Mouse (Mus musculus): ENCODE results near the gene Ttll3. TPM values are rescaled to one million over a fixed set of nuclear protein-coding genes. Genes with fewer than 3 reads are reported as not detected.

The Ttll3 gene
- polyA plus RNA-seq, 1 experiment from 2014 or later: 4.2 TPM

DNA sequence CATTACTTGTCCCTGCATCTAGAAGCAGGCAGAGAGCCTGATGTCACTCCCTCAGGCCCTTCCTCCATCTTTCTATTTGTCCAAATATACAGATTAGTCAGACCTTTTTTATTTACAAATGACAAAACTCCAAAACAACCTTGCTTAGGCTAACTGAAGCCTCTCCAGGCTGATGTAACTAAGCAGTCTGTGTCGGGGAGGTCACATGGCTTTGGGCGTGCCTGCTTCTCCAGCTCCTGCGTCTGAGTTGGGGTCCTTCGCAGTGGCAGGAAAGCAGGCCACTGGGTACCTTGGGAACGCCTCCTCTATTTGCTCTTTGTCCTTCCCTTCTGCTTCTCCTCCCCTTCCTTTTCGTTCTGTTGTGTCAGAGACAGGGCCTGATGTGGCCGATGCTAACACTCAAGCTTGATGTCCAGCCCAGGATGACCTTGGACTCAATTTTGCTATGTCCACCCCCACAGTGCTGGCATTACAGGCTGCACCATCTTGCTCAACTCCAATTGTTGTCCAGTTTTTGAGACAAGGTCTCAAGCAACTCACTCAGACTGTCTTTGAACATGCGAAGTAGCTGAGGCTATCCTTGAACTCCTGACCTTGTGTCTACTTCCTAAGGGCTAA lies 24.4 kb upstream of the Ttll3 start:
- 77% methylated on average over 8 of the region's 8 CpGs for WGBS
- DNase-seq (ENCODE audit: extremely low spot score, low spot score): no peak
- H3K4me1 ChIP-seq: no peaks in the 10 kb centered on the region

GRCm38 (mm10) chr6:113366639-113367038 lies 22.4 kb upstream of the Ttll3 start:
- Histone ChIP-seq H3K36me3 (replicated peaks) (peaks cover 52% of the 10 kb centered on the region), H3K27me3 (ENCODE audit: poor library complexity, severe bottlenecking) (no peaks in the 10 kb centered on the region), H3K9me3 (no peaks in the 10 kb centered on the region), H3K4me3 (no peak overlapping the region), H3K27ac (no peak overlapping the region), H3K4me1 (no peaks in the 10 kb centered on the region)
- WGBS: 86% methylated on average over 6 of the region's 6 CpGs
- DNase-seq (ENCODE audit: extremely low spot score, low spot score): no peak

More for the DNA sequence above, 24.4 kb upstream of the Ttll3 start:
- Histone ChIP-seq H3K27me3 (ENCODE audit: poor library complexity, severe bottlenecking) (no peaks in the 10 kb centered on the region), H3K36me3 (replicated peaks) (peaks cover 31% of the 10 kb centered on the region), H3K27ac (no peak overlapping the region), H3K9me3 (no peaks in the 10 kb centered on the region), H3K4me3 (no peak overlapping the region)

- H3K27ac ChIP-seq: no peak overlapping the region
- no peak for DNase-seq (ENCODE audit: extremely low spot score, low spot score)
- no peaks in the 10 kb centered on the region for H3K9me3 ChIP-seq
- no peaks in the 10 kb centered on the region for H3K4me1 ChIP-seq
- no peaks in the 10 kb centered on the region for H3K27me3 ChIP-seq (ENCODE audit: poor library complexity, severe bottlenecking)
- 100% methylated on average over 1 of the region's 1 CpGs for WGBS
- no peak overlapping the region for H3K4me3 ChIP-seq
- H3K36me3 ChIP-seq (replicated peaks): peaks cover 61% of the 10 kb centered on the region
Measured at GRCm38 (mm10) chr6:113367574-113367973, 21.5 kb upstream of the Ttll3 start.

DNA sequence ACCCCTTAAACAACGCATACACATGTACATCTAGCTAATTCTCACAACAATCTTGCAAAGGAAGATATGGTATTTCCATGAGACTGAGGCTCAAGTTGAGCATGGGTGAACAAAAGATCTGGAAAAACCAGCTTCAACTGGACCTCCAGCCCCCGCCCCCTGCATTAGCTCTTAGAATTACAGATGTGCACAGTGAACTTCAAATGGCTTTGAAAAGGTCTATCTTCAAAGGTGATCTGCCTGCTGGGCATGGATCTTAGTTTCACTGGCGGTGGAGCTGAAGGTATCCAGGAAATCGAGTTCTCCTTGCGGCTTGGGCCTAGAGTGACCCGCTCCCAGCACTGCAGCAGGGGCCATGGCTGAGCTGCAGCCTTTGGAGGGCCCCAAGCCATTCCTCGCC lies 20.9 kb upstream of the Ttll3 start:
- DNase-seq (ENCODE audit: extremely low spot score, low spot score): no peak
- no peak overlapping the region for H3K4me3 ChIP-seq
- no peaks in the 10 kb centered on the region for H3K4me1 ChIP-seq
- WGBS: 93% methylated on average over 7 of the region's 7 CpGs
- H3K27me3 ChIP-seq (ENCODE audit: poor library complexity, severe bottlenecking): no peaks in the 10 kb centered on the region
- peaks cover 66% of the 10 kb centered on the region for H3K36me3 ChIP-seq (replicated peaks)
- H3K27ac ChIP-seq: no peak overlapping the region
- H3K9me3 ChIP-seq: no peaks in the 10 kb centered on the region

GRCm38 (mm10) chr6:113368577-113368976 lies 20.5 kb upstream of the Ttll3 start:
- no peak for DNase-seq (ENCODE audit: extremely low spot score, low spot score)
- 90% methylated on average over 5 of the region's 5 CpGs for WGBS
- no peak overlapping the region for H3K4me3 ChIP-seq
- H3K36me3 ChIP-seq (replicated peaks): peaks cover 71% of the 10 kb centered on the region
- H3K9me3 ChIP-seq: no peaks in the 10 kb centered on the region
- no peak overlapping the region for H3K27ac ChIP-seq
- H3K4me1 ChIP-seq: no peaks in the 10 kb centered on the region
- H3K27me3 ChIP-seq (ENCODE audit: poor library complexity, severe bottlenecking): no peaks in the 10 kb centered on the region

DNA sequence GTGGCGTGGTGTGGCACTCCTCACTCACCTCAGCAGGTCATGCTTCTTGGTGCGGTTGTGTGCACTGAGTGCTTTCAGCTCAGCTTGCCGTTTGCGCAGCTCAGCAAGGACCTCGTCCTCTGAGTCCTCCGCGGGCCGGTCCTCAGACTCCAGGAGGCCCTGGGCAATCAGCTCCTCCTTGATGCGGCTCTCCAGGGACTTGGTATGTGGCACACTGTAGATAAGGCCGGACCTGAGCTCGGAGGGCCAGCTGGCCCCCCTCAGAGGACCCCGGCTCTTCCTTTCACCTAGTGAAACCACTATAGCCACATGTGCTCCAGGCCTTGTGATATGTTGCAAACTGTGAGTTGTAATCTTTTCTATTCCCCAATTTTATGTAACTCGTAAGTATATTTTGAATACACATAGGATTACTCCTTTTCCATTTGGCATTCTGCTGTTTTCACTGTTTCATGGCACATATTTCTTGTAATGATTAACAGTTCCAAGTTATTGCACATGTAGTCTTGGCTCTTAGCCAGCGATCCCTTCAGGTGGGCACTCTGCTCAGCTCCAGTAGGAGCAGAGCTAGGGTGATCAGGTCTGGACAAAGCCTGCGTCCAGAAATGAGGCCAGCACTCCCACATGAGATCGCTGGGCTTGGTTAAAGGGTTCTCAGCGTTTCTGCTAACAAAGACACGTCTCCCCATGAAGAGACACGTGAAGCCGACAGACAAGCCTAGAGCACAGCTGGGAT lies 18.7 kb upstream of the Ttll3 start:
- Histone ChIP-seq H3K27me3 (ENCODE audit: poor library complexity, severe bottlenecking) (no peaks in the 10 kb centered on the region), H3K27ac (no peak overlapping the region), H3K9me3 (no peaks in the 10 kb centered on the region), H3K4me1 (no peaks in the 10 kb centered on the region), H3K36me3 (replicated peaks) (peaks cover 89% of the 10 kb centered on the region), H3K4me3 (no peak overlapping the region)
- WGBS: 94% methylated on average over 20 of the region's 20 CpGs
- DNase-seq (ENCODE audit: extremely low spot score, low spot score): no peak

- DNase-seq (ENCODE audit: extremely low spot score, low spot score): no peak
- no peaks in the 10 kb centered on the region for H3K9me3 ChIP-seq
- no peaks in the 10 kb centered on the region for H3K27me3 ChIP-seq (ENCODE audit: poor library complexity, severe bottlenecking)
- WGBS: 92% methylated on average over 4 of the region's 4 CpGs
- peaks cover 76% of the 10 kb centered on the region for H3K36me3 ChIP-seq (replicated peaks)
- no peak overlapping the region for H3K27ac ChIP-seq
- H3K4me3 ChIP-seq: no peak overlapping the region
- H3K4me1 ChIP-seq: peaks cover 12% of the 10 kb centered on the region
Measured at GRCm38 (mm10) chr6:113373491-113373890, 15.6 kb upstream of the Ttll3 start.

GRCm38 (mm10) chr6:113377172-113377495 lies 11.9 kb upstream of the Ttll3 start:
- Histone ChIP-seq H3K27ac (peak overlapping the region; percentile 100), H3K4me1 (peaks cover 23% of the 10 kb centered on the region), H3K36me3 (replicated peaks) (peaks cover 60% of the 10 kb centered on the region), H3K4me3 (peak overlapping the region; percentile 99), H3K9me3 (no peaks in the 10 kb centered on the region), H3K27me3 (ENCODE audit: poor library complexity, severe bottlenecking) (no peaks in the 10 kb centered on the region)
- WGBS: 10% methylated on average over 7 of the region's 7 CpGs
- DNase-seq (ENCODE audit: extremely low spot score, low spot score): no peak

DNA sequence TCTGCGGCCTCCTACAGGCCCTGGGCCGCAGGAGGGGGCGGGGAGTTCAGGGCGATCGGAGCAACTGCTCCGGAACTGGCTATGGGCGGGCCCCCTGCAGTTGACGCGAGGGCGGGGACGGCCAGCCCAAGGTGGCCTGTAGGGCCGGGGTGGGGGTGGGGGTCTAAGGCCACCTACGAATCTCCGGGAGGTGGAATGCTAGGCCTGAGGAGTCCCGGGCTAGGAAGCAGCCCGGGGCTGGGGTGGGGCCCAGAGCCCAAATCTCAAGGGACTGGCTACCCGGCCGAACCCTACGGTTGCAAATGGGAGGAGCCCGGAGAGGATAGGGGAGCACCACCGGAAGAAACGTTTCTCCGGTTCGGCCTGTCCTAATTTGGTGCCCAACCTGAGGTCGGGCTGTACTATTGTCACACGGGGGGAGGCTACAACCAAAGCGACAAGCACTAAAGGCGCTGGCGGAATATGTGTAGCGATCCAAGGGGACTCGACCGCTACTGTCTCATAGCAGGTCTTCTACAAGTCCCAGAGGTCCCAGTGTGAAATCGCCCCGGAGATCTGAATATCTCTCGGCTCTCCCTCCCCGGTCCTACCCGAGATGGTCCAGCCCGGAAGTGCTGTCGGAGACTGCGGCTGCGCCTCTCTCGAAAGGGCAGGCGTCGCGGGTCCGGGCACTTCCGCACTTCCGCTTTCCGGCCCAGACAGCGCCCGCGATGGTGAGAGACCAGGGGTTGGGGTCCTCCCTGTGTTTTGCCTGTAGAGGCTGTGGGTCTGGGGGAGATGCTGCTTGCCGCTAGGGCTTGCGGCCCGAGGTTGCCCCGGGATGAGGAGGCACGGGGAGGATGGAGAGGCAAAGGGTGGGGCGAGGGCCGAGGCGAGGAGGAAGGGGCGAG lies 11.3 kb upstream of the Ttll3 start, which contains the start of the genes Tada3 and Arpc4:
Tada3 (minus strand) TSS at position 388 of the 890 bp plus-strand sequence.
Arpc4 (plus strand) TSS at position 620 of the 890 bp plus-strand sequence.
- peaks cover 60% of the 10 kb centered on the region for H3K36me3 ChIP-seq (replicated peaks)
- H3K27me3 ChIP-seq (ENCODE audit: poor library complexity, severe bottlenecking): no peaks in the 10 kb centered on the region

DNA sequence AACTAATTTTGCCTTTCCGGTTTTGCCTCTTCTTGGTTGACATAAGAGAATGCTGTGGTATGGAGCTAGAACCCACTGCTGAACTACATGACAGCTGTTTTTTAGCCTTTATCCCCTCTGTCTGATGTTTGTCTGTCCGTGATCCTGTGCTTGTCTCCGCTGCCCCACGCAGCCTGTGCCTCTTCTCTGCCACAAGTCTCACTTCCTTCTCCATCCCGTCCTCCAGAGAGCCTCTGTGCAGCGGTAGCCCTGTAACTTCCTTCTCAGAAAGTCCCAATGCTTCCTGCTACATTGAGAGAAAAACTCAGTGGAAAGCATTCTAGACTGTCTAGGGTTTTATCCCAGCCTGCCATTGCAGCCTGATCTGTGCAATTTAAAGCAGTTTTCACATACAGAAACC lies 9.8 kb upstream of the Ttll3 start:
- peaks cover 60% of the 10 kb centered on the region for H3K36me3 ChIP-seq (replicated peaks)
- no peaks in the 10 kb centered on the region for H3K27me3 ChIP-seq (ENCODE audit: poor library complexity, severe bottlenecking)
- 84% methylated on average over 6 of the region's 6 CpGs for WGBS
- H3K4me1 ChIP-seq: peaks cover 23% of the 10 kb centered on the region
- H3K9me3 ChIP-seq: no peaks in the 10 kb centered on the region
- peak overlapping the region; percentile 99 for H3K4me3 ChIP-seq
- H3K27ac ChIP-seq: no peak overlapping the region
- no peak for DNase-seq (ENCODE audit: extremely low spot score, low spot score)

More for the DNA sequence above, 11.3 kb upstream of the Ttll3 start, which contains the start of the genes Tada3 and Arpc4:
- Histone ChIP-seq H3K27ac (peak within 1 kb of the TSS; percentile 100), H3K9me3 (no peaks in the 10 kb centered on the region), H3K4me3 (peak within 1 kb of the TSS; percentile 99), H3K4me1 (peaks cover 23% of the 10 kb centered on the region)
- DNase-seq (ENCODE audit: extremely low spot score, low spot score): peak; percentile 93
- under 1% methylated on average over 61 of the region's 61 CpGs for WGBS

DNA sequence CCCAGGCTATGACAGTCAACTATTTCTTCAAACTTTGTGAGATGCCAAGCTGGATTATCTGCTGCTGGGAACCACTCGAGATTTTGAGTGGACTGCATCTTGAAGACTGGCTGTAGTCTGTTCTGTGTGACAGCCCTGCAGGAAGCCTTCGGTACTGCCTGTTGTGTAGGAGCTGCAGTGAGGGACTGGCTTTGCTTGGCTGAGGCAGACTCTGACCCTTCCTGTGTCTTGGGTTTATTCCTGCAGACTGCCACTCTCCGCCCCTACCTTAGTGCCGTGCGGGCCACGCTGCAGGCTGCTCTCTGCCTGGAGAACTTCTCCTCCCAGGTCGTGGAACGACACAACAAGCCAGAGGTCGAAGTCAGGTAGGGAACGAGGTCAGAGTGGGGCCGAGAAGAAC lies 8.6 kb upstream of the Ttll3 start:
- 94% methylated on average over 11 of the region's 11 CpGs for WGBS
- no peak for DNase-seq (ENCODE audit: extremely low spot score, low spot score)
- Histone ChIP-seq H3K27ac (no peak overlapping the region), H3K4me3 (no peak overlapping the region), H3K36me3 (replicated peaks) (peaks cover 60% of the 10 kb centered on the region), H3K9me3 (no peaks in the 10 kb centered on the region), H3K4me1 (peaks cover 23% of the 10 kb centered on the region), H3K27me3 (ENCODE audit: poor library complexity, severe bottlenecking) (no peaks in the 10 kb centered on the region)

GRCm38 (mm10) chr6:113384351-113384927 lies 4.6 kb upstream of the Ttll3 start:
- H3K9me3 ChIP-seq: no peaks in the 10 kb centered on the region
- H3K4me1 ChIP-seq: peaks cover 2% of the 10 kb centered on the region
- H3K27ac ChIP-seq: no peak overlapping the region
- 88% methylated on average over 8 of the region's 8 CpGs for WGBS
- H3K36me3 ChIP-seq (replicated peaks): peaks cover 94% of the 10 kb centered on the region
- no peaks in the 10 kb centered on the region for H3K27me3 ChIP-seq (ENCODE audit: poor library complexity, severe bottlenecking)
- no peak overlapping the region for H3K4me3 ChIP-seq
- no peak for DNase-seq (ENCODE audit: extremely low spot score, low spot score)
